Mouse (Mus musculus) small intestine, adult 2 months (tissue): ENCODE measurements around the gene Csnk1d. TPM values are rescaled to one million over a fixed set of nuclear protein-coding genes. Genes with fewer than 3 reads are reported as not detected.

Source experiments
- H3K27ac ChIP-seq: fragments of 200-500 bp; 2 replicates; pipeline ENCODE4 v1.5.1; 2012; ENCODE audit warnings: low read depth, low read length, control low read depth, inconsistent platforms; ENCODE audit not compliant: insufficient read depth
- H3K27me3 ChIP-seq: fragments of 200-500 bp; 2 replicates; pipeline ENCODE4 v1.6.1; 2012; ENCODE audit warnings: mild to moderate bottlenecking, moderate library complexity, low read length, inconsistent platforms; ENCODE audit not compliant: control insufficient read depth, insufficient read depth
- H3K36me3 ChIP-seq: fragments of 200-500 bp; 2 replicates; pipeline ENCODE4 v1.6.1; 2012; ENCODE audit warnings: mild to moderate bottlenecking, low read length, control low read depth, inconsistent platforms; ENCODE audit not compliant: control insufficient read depth, insufficient read depth
- H3K4me1 ChIP-seq: fragments of 200-500 bp; 2 replicates; pipeline ENCODE4 v1.6.1; 2012; ENCODE audit warnings: low read length, inconsistent platforms, mixed read lengths; ENCODE audit not compliant: control insufficient read depth, insufficient read depth, insufficient read length
- H3K4me3 ChIP-seq: fragments of 200-500 bp; 2 replicates; pipeline ENCODE4 v1.5.1; 2012; ENCODE audit warnings: low read depth, mild to moderate bottlenecking, control low read depth, inconsistent platforms, low read length, moderate library complexity
- CTCF ChIP-seq: fragments of 200-500 bp; IDR thresholded peaks from 2 replicates; pipeline ENCODE4 v1.5.1; 2012; ENCODE audit warnings: low read depth, mild to moderate bottlenecking, control low read depth, inconsistent platforms, low read length, moderate library complexity, mixed read lengths; ENCODE audit not compliant: insufficient replicate concordance, insufficient read length; ENCODE audit errors: extremely low read depth
- POLR2A ChIP-seq: fragments of 200-500 bp; IDR thresholded peaks from 2 replicates; pipeline ENCODE4 v1.6.1; 2012; ENCODE audit warnings: low read depth, mild to moderate bottlenecking, control low read depth, inconsistent platforms, low read length, moderate library complexity
- WGBS: fragments of 180-500 bp; shearing (Covaris S2); methylation state at CpG from one replicate; pipeline ENCODE4 v1.1.7; 2018; 5-methylcytosine and 5-hydroxymethylcytosine counted together
- polyA plus RNA-seq: library from polyadenylated mRNA; depleted of rRNA; stranded (reverse); fragments of >200 nt; gene quantifications from 2 replicates; pipeline ENCODE4 v1.2.3, GENCODE M21; 2012; rRNA removed

Csnk1d gene
- 26.5 and 60.8 TPM in 2 replicates for polyA plus RNA-seq

DNA sequence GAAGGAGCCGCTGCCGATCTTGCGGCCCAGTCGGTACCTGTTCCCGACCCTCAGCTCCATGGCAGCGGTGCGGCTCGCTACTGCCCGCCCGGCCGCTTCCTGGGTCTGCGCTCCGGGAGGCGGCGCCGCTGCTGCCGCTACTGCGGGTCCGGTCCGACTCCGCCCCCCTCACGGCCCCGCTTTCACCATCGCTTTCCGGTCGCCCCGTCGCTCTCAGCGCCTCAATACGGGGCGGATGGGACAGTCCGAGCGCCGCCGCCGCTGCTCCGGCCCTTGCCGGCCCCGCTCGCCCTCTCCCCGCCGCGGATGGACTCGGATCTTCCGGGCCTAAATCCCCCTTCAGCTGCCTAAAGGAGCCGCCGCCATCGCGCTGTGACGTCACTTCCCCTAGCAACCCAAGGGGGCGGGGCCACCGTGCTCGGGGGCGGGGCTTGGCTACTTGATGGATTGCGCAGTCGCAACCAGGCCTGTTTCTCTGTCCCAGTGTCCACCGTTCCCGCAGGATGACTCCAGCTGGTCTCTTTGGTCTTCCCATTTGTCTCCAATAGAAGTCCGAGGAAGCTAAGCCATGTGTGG lies at the start of gene Csnk1d:
TSS of gene Csnk1d (minus strand) at position 380 of the 576 bp plus-strand sequence.
- Histone ChIP-seq H3K4me3 (peak within 1 kb of the TSS; percentile 97), H3K27me3 (no peaks in the 10 kb centered on the region), H3K27ac (peak within 1 kb of the TSS; percentile 90), H3K36me3 (peaks cover 7% of the 10 kb centered on the region; the same call in 1 of the 2 replicates), H3K4me1 (peaks cover 43% of the 10 kb centered on the region)
- under 1% methylated on average over 59 of the region's 59 CpGs for WGBS
- TF ChIP-seq POLR2A = peak; percentile 15; the same call in 1 of the 2 replicates
- no peak for TF ChIP-seq CTCF

DNA sequence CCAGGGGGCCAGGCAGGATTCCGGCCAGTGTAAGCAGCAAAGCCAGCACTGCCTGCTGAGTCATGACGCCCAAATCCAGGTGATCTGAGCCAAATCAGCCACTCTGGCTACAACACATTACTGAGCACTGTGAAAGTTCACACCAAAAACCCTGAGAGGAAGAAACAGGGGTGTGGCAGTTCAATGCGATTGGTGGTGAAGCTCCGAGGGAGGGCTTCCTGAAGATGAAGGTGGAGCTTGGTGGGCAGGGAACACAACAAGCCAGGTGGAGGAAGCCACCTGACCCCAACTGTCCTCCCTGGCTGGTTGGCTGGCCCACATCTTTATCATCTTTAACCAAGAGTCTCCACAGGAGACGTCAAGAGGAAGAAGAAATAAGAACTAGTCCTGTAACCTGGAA lies 48.2 kb upstream of the Csnk1d start, which contains the start of gene Cd7:
TSS of gene Cd7 (minus strand) at position 117 of the 400 bp plus-strand sequence.
- Histone ChIP-seq H3K4me3 (peak within 1 kb of the TSS; percentile 46), H3K36me3 (no peaks in the 10 kb centered on the region), H3K4me1 (no peaks in the 10 kb centered on the region), H3K27me3 (no peaks in the 10 kb centered on the region), H3K27ac (peak within 1 kb of the TSS; percentile 50; the same call in 1 of the 2 replicates)
- WGBS = 46% methylated on average over 5 of the region's 5 CpGs
- TF ChIP-seq POLR2A = no peak

- peak overlapping the region; percentile 50; the same call in 1 of the 2 replicates for H3K27ac ChIP-seq
- WGBS = 82% methylated on average over 11 of the region's 11 CpGs
- H3K36me3 ChIP-seq = no peaks in the 10 kb centered on the region
- peak overlapping the region; percentile 46 for H3K4me3 ChIP-seq
- H3K27me3 ChIP-seq = no peaks in the 10 kb centered on the region
- TF ChIP-seq POLR2A (no peak), CTCF (no peak)
- H3K4me1 ChIP-seq = no peaks in the 10 kb centered on the region
These were observed 47.5 kb upstream of the Csnk1d start for GRCm38 (mm10) chr11:121038366-121039240.

- Histone ChIP-seq H3K27me3 (no peaks in the 10 kb centered on the region), H3K36me3 (no peaks in the 10 kb centered on the region), H3K4me3 (no peak overlapping the region), H3K4me1 (no peaks in the 10 kb centered on the region), H3K27ac (no peak overlapping the region)
- TF ChIP-seq CTCF = no peak
- TF ChIP-seq POLR2A = no peak
- WGBS = 78% methylated on average over 5 of the region's 5 CpGs
These were observed 42.0 kb upstream of the Csnk1d start for GRCm38 (mm10) chr11:121033118-121033517.

- H3K36me3 ChIP-seq = no peaks in the 10 kb centered on the region
- H3K27me3 ChIP-seq = no peaks in the 10 kb centered on the region
- H3K27ac ChIP-seq = peak overlapping the region; percentile 9; the same call in 1 of the 2 replicates
- no peak overlapping the region for H3K4me3 ChIP-seq
- no peaks in the 10 kb centered on the region for H3K4me1 ChIP-seq
- TF ChIP-seq CTCF (no peak), POLR2A (no peak)
- 83% methylated on average over 7 of the region's 7 CpGs for WGBS
These were observed 36.1 kb upstream of the Csnk1d start for GRCm38 (mm10) chr11:121027259-121027658.

GRCm38 (mm10) chr11:121024163-121024562 lies 33.0 kb upstream of the Csnk1d start:
- H3K4me1 ChIP-seq = no peaks in the 10 kb centered on the region
- H3K4me3 ChIP-seq = no peak overlapping the region
- 62% methylated on average over 6 of the region's 6 CpGs for WGBS
- no peaks in the 10 kb centered on the region for H3K27me3 ChIP-seq
- H3K36me3 ChIP-seq = no peaks in the 10 kb centered on the region
- H3K27ac ChIP-seq = no peak overlapping the region
- TF ChIP-seq POLR2A = no peak
- TF ChIP-seq CTCF = no peak

- TF ChIP-seq CTCF (no peak), POLR2A (no peak)
- Histone ChIP-seq H3K4me3 (no peak overlapping the region), H3K27me3 (no peaks in the 10 kb centered on the region), H3K4me1 (peaks cover 5% of the 10 kb centered on the region; the same call in 1 of the 2 replicates), H3K27ac (peak overlapping the region; percentile 61), H3K36me3 (no peaks in the 10 kb centered on the region)
- 85% methylated on average over 5 of the region's 5 CpGs for WGBS
These were observed 28.4 kb upstream of the Csnk1d start for GRCm38 (mm10) chr11:121019501-121019900.
